Mouse (Mus musculus): ENCODE measurements around the gene Arhgap29. TPM values are rescaled to one million over a fixed set of nuclear protein-coding genes. Genes with fewer than 3 reads are reported as not detected.
A peak's percentile ranks its signal among the peaks of the same experiment; 100 is the strongest.

The Arhgap29 gene
- polyA plus RNA-seq, 1 experiment from 2014 or later, result 56.0 TPM

DNA sequence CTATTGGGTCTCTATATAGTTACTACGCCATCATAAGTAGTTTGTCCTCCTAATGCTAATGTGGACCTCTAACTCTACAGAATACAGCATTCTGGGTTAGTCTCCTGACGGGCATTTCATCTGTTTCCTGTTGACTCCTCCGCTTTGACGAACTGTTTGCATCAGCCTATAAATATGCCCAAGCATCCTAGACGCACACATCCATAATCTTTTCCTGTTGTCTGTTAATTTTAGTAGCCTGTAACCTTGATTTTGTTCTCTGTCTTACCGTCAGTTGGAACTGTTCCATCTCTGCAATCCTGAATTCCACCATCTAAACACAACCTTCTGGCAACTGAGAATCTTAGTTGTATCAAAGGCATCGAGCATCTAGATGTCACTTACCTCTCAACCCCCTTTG lies 34.7 kb upstream of the Arhgap29 start:
- Histone ChIP-seq H3K4me2 (replicated peaks) (no peak overlapping the region), H3K27ac (no peak overlapping the region), H3K4me3 (no peak overlapping the region), H3K27me3 (no peaks in the 10 kb centered on the region), H3K9ac (no peak overlapping the region), H3K4me1 (peaks cover 4% of the 10 kb centered on the region; the same call in 1 of the 2 replicates), H3K9me3 (no peaks in the 10 kb centered on the region), H3K36me3 (no peaks in the 10 kb centered on the region)
- no peak for ATAC-seq (ENCODE audit: insufficient number of reproducible peaks, insufficient read depth, low FRiP score, low TSS enrichment)
- 84% methylated on average over 7 of the region's 7 CpGs for whole genome bisulfite sequencing

GRCm38 (mm10) chr3:121919961-121920360 lies 32.4 kb upstream of the Arhgap29 start:
- Histone ChIP-seq H3K27ac (no peak overlapping the region), H3K4me1 (no peaks in the 10 kb centered on the region), H3K9me3 (no peaks in the 10 kb centered on the region), H3K27me3 (no peaks in the 10 kb centered on the region), H3K9ac (no peak overlapping the region), H3K4me3 (no peak overlapping the region), H3K4me2 (replicated peaks) (no peak overlapping the region), H3K36me3 (no peaks in the 10 kb centered on the region)
- 78% methylated on average over 5 of the region's 5 CpGs for WGBS
- no peak for ATAC-seq (ENCODE audit: insufficient number of reproducible peaks, insufficient read depth, low FRiP score, low TSS enrichment)

DNA sequence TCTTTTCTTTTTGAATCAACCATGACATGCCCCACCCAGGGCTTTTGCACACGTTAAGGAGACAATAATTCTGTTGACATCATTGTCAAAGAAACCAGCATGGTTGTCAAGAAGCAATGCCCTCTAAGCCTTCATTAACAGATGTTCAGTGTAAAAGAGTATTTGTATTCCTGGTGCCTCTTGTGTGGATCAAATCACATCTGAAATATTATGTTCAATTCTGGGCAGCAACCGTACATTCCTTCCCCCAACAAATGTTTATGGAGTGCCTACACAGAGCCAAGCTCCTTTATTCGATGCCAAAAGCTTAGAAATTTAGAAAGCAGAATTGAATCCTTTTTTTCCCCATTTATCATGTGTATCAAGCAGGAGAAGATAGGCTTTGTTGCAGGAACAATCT lies 31.6 kb upstream of the Arhgap29 start:
- no peaks in the 10 kb centered on the region for H3K27me3 ChIP-seq
- H3K4me3 ChIP-seq, result no peak overlapping the region
- H3K9ac ChIP-seq, result no peak overlapping the region
- H3K27ac ChIP-seq, result no peak overlapping the region
- ATAC-seq (ENCODE audit: insufficient number of reproducible peaks, insufficient read depth, low FRiP score, low TSS enrichment), result no peak
- no peaks in the 10 kb centered on the region for H3K9me3 ChIP-seq
- H3K36me3 ChIP-seq, result no peaks in the 10 kb centered on the region
- 80% methylated on average over 3 of the region's 3 CpGs for WGBS
- no peak overlapping the region for H3K4me2 ChIP-seq (replicated peaks)
- no peaks in the 10 kb centered on the region for H3K4me1 ChIP-seq

DNA sequence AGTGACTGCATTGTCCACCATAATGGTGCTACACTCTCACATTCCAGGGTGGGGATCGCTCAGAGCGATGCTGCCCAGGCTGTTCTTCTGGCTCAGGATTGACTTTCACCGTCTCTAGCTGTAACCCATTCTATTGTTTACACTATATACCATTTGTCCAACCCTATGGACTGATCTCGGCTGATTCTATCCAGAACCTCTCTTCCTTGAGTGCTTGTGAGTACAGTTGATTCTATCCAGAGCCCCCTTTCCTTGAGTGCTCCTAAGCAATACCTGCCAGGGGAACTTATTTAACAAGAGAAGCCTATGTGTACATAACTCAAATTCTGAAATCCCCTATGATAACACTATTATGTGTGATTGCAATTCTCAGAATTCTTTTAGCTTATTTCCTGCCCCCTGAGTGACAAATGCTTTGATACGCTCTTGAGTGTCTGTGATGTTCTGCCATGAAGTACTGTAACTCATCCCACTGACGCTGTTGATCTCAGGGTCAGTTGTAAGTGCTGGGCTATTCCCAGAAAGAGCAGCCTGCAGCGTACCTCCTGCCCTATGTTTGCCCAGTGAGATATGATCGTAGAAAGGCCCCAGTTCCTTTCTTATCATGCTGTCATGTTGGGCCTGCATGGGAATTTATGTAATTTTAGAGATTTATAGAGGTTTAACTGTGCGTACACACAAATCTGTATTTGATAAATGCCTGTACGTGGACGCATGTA lies 27.4 kb upstream of the Arhgap29 start:
- Histone ChIP-seq H3K4me2 (replicated peaks) (no peak overlapping the region), H3K27ac (no peak overlapping the region), H3K27me3 (no peaks in the 10 kb centered on the region), H3K36me3 (no peaks in the 10 kb centered on the region), H3K9me3 (no peaks in the 10 kb centered on the region), H3K4me1 (no peaks in the 10 kb centered on the region), H3K9ac (no peak overlapping the region), H3K4me3 (no peak overlapping the region)
- WGBS, result 82% methylated on average over 11 of the region's 11 CpGs
- ATAC-seq (ENCODE audit: insufficient number of reproducible peaks, insufficient read depth, low FRiP score, low TSS enrichment), result peak; percentile 69; the same call in 1 of the 2 replicates

- no peaks in the 10 kb centered on the region for H3K4me1 ChIP-seq
- H3K36me3 ChIP-seq, result no peaks in the 10 kb centered on the region
- H3K27ac ChIP-seq, result no peak overlapping the region
- no peak overlapping the region for H3K9ac ChIP-seq
- H3K4me2 ChIP-seq (replicated peaks), result no peak overlapping the region
- no peaks in the 10 kb centered on the region for H3K27me3 ChIP-seq
- no peaks in the 10 kb centered on the region for H3K9me3 ChIP-seq
- 85% methylated on average over 3 of the region's 3 CpGs for WGBS
- no peak overlapping the region for H3K4me3 ChIP-seq
- no peak for ATAC-seq (ENCODE audit: insufficient number of reproducible peaks, insufficient read depth, low FRiP score, low TSS enrichment)
These were observed 24.7 kb upstream of the Arhgap29 start for GRCm38 (mm10) chr3:121927601-121928000.

DNA sequence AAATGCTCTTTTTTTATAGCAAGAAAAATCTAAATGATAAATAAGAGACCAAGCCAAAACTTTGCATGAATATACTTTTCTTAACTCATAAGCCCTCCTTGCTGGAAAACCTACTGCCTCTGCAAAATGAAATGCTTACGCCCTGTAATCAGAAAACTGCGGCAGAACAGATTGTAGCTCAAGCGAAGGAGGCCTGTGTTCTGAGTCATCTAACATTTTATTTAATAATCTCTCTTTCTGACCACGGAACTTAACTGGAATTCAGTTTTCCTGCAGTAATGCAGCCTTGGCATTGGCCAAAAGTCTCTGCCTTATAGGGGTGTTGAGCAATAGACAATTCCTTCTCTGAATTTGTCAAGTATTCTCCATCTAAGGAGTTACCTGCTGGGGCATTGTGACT lies 19.5 kb upstream of the Arhgap29 start:
- H3K4me2 ChIP-seq (replicated peaks), result no peak overlapping the region
- H3K36me3 ChIP-seq, result no peaks in the 10 kb centered on the region
- H3K27ac ChIP-seq, result no peak overlapping the region
- H3K9ac ChIP-seq, result no peak overlapping the region
- H3K4me3 ChIP-seq, result no peak overlapping the region
- no peak for ATAC-seq (ENCODE audit: insufficient number of reproducible peaks, insufficient read depth, low FRiP score, low TSS enrichment)
- 80% methylated on average over 4 of the region's 4 CpGs for WGBS
- no peaks in the 10 kb centered on the region for H3K27me3 ChIP-seq
- no peaks in the 10 kb centered on the region for H3K9me3 ChIP-seq
- no peaks in the 10 kb centered on the region for H3K4me1 ChIP-seq

DNA sequence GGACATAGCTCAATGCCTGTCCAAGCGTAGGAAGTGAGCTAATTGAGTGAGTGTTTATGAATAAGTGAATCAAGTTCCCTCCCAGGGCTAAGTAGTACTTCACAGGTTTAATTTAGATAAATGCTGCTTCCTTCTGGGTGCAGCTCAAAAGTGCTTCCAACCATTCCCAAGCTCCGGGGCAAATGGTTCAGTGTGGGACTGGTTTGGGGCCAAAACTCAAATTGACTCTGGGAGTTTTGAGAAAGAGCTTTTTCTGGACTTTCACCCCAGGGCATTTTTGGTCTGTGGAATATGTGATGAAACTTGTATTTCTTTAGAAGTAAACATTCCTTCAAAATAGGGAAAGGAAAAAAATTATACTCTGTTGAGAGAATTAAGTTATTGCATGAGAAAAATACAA lies 16.1 kb upstream of the Arhgap29 start:
- Histone ChIP-seq H3K4me2 (replicated peaks) (no peak overlapping the region), H3K4me3 (no peak overlapping the region), H3K36me3 (no peaks in the 10 kb centered on the region), H3K9me3 (no peaks in the 10 kb centered on the region), H3K4me1 (no peaks in the 10 kb centered on the region), H3K9ac (no peak overlapping the region), H3K27ac (no peak overlapping the region), H3K27me3 (no peaks in the 10 kb centered on the region)
- WGBS, result 78% methylated on average over 2 of the region's 2 CpGs
- no peak for ATAC-seq (ENCODE audit: insufficient number of reproducible peaks, insufficient read depth, low FRiP score, low TSS enrichment)

- no peak overlapping the region for H3K9ac ChIP-seq
- H3K36me3 ChIP-seq, result no peaks in the 10 kb centered on the region
These were observed 15.3 kb upstream of the Arhgap29 start for GRCm38 (mm10) chr3:121937036-121937435.

GRCm38 (mm10) chr3:121939658-121940057 lies 12.7 kb upstream of the Arhgap29 start:
- H3K36me3 ChIP-seq, result no peaks in the 10 kb centered on the region
- no peak overlapping the region for H3K4me2 ChIP-seq (replicated peaks)
- H3K9me3 ChIP-seq, result no peaks in the 10 kb centered on the region
- no peak overlapping the region for H3K4me3 ChIP-seq
- H3K9ac ChIP-seq, result no peak overlapping the region
- 67% methylated on average over 1 of the region's 1 CpGs for WGBS
- H3K27ac ChIP-seq, result no peak overlapping the region
- no peak for ATAC-seq (ENCODE audit: insufficient number of reproducible peaks, insufficient read depth, low FRiP score, low TSS enrichment)
- H3K4me1 ChIP-seq, result no peaks in the 10 kb centered on the region
- no peaks in the 10 kb centered on the region for H3K27me3 ChIP-seq

More at GRCm38 (mm10) chr3:121937036-121937435, 15.3 kb upstream of the Arhgap29 start:
- 91% methylated on average over 6 of the region's 6 CpGs for WGBS
- no peak for ATAC-seq (ENCODE audit: insufficient number of reproducible peaks, insufficient read depth, low FRiP score, low TSS enrichment)
- no peaks in the 10 kb centered on the region for H3K9me3 ChIP-seq
- H3K4me1 ChIP-seq, result no peaks in the 10 kb centered on the region
- H3K27ac ChIP-seq, result no peak overlapping the region
- no peaks in the 10 kb centered on the region for H3K27me3 ChIP-seq
- no peak overlapping the region for H3K4me3 ChIP-seq
- H3K4me2 ChIP-seq (replicated peaks), result no peak overlapping the region

GRCm38 (mm10) chr3:121940094-121940889 lies 12.0 kb upstream of the Arhgap29 start:
- Histone ChIP-seq H3K4me3 (no peak overlapping the region), H3K27ac (no peak overlapping the region), H3K9ac (no peak overlapping the region), H3K4me2 (replicated peaks) (no peak overlapping the region), H3K9me3 (no peaks in the 10 kb centered on the region), H3K4me1 (no peaks in the 10 kb centered on the region), H3K36me3 (no peaks in the 10 kb centered on the region), H3K27me3 (no peaks in the 10 kb centered on the region)
- ATAC-seq (ENCODE audit: insufficient number of reproducible peaks, insufficient read depth, low FRiP score, low TSS enrichment), result no peak
- 80% methylated on average over 8 of the region's 8 CpGs for WGBS

DNA sequence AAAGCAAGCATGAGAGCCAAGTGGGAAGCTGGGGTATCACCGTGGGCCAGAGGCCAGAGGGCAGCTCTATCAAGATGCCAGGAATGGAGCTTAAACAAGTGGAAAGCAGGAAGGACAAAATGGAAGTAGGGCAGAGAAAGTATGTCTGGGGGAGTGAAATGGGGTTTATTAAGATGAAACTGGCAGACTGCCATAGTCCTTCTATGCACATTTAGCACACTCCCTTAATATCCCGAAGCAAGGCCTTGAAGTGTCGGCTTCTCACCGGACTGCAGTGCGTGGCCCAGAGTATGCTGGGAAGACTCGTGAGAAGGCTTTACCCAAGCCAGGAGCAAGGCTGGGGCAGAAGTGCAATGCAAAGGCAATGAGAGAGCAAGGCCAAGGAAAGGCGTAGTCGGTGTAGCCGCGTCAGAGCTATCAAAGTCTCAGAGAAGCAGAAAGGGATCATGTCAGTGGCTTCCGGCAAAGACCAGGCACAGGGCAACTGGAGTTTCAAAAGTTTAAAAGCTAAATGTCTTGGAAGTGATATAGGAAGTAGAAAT lies 11.1 kb upstream of the Arhgap29 start:
- WGBS, result 92% methylated on average over 11 of the region's 11 CpGs
- Histone ChIP-seq H3K4me1 (no peaks in the 10 kb centered on the region), H3K27ac (no peak overlapping the region), H3K36me3 (no peaks in the 10 kb centered on the region), H3K9me3 (no peaks in the 10 kb centered on the region), H3K9ac (no peak overlapping the region), H3K27me3 (no peaks in the 10 kb centered on the region), H3K4me2 (replicated peaks) (no peak overlapping the region), H3K4me3 (no peak overlapping the region)
- no peak for ATAC-seq (ENCODE audit: insufficient number of reproducible peaks, insufficient read depth, low FRiP score, low TSS enrichment)

- Histone ChIP-seq H3K9me3 (no peaks in the 10 kb centered on the region), H3K4me3 (no peak overlapping the region), H3K27ac (no peak overlapping the region), H3K27me3 (no peaks in the 10 kb centered on the region), H3K4me1 (no peaks in the 10 kb centered on the region), H3K36me3 (no peaks in the 10 kb centered on the region), H3K9ac (no peak overlapping the region), H3K4me2 (replicated peaks) (no peak overlapping the region)
- no peak for ATAC-seq (ENCODE audit: insufficient number of reproducible peaks, insufficient read depth, low FRiP score, low TSS enrichment)
- WGBS, result 58% methylated on average over 2 of the region's 2 CpGs
These were observed 6.4 kb upstream of the Arhgap29 start for GRCm38 (mm10) chr3:121945957-121946356.

Data from embryonic facial prominence, embryonic 12.5 days (tissue).